Mouse (Mus musculus) adrenal gland, adult 2 months (tissue): ENCODE measurements at regions not wholly inside any gene's neighbourhood (a gene's known extent, or its start where the extent isn't known, plus 50 kb on each side); places are given as distances from the start of the nearest gene placed in this dataset.

Experiments
- DNase-seq: peaks from one replicate; pipeline ENCODE4 v3.0.0; 2021

- DNase-seq: no peak
Measured at GRCm38 (mm10) chr5:111543721-111544495, 126.7 kb downstream of the Mn1 start.

GRCm38 (mm10) chr5:111553471-111554382 is 136.6 kb downstream of the Mn1 start:
- DNase-seq: no peak

- DNase-seq: no peak
Measured at GRCm38 (mm10) chr5:111554551-111555311, 137.6 kb downstream of the Mn1 start.

GRCm38 (mm10) chr5:111555312-111555957 is 138.3 kb downstream of the Mn1 start:
- no peak for DNase-seq

GRCm38 (mm10) chr5:111555981-111556380 is 138.8 kb downstream of the Mn1 start:
- DNase-seq: no peak

GRCm38 (mm10) chr5:111560432-111560831 is 143.3 kb downstream of the Mn1 start:
- peak; percentile 18 for DNase-seq

- no peak for DNase-seq
Measured at GRCm38 (mm10) chr5:111561301-111561700, 144.1 kb downstream of the Mn1 start.

GRCm38 (mm10) chr5:111570826-111571225 is 153.7 kb downstream of the Mn1 start:
- no peak for DNase-seq

- DNase-seq: no peak
Measured at GRCm38 (mm10) chr5:111573265-111573873, 156.2 kb downstream of the Mn1 start.

GRCm38 (mm10) chr5:111574219-111574840 is 157.2 kb downstream of the Mn1 start:
- DNase-seq: no peak

GRCm38 (mm10) chr5:111575376-111575775 is 158.2 kb downstream of the Mn1 start:
- DNase-seq: no peak

GRCm38 (mm10) chr5:111577441-111577840 is 156.3 kb upstream of the Gm26897 start:
- no peak for DNase-seq

- DNase-seq: no peak
Measured at GRCm38 (mm10) chr5:111578088-111578487, 155.6 kb upstream of the Gm26897 start.

- no peak for DNase-seq
Measured at GRCm38 (mm10) chr5:111578977-111579727, 154.6 kb upstream of the Gm26897 start.

- no peak for DNase-seq
Measured at GRCm38 (mm10) chr5:111580870-111581771, 152.6 kb upstream of the Gm26897 start.

- no peak for DNase-seq
Measured at GRCm38 (mm10) chr5:111582004-111582403, 151.7 kb upstream of the Gm26897 start.

GRCm38 (mm10) chr5:111590619-111591081 is 143.1 kb upstream of the Gm26897 start:
- no peak for DNase-seq

GRCm38 (mm10) chr5:111592807-111593206 is 140.9 kb upstream of the Gm26897 start:
- no peak for DNase-seq

- no peak for DNase-seq
Measured at GRCm38 (mm10) chr5:111594111-111594510, 139.6 kb upstream of the Gm26897 start.
